Mouse (Mus musculus) embryonic fibroblast, embryonic 13.5 days (primary cell): ENCODE results near the gene Prelid3b.

ENCODE experiments used
- CTCF ChIP-seq: IDR thresholded peaks from 2 replicates; pipeline ENCODE4 v1.5.1; 2011; ENCODE audit warnings: mild to moderate bottlenecking, control low read depth, low read length, moderate library complexity, borderline replicate concordance; ENCODE audit not compliant: insufficient read depth
- POLR2A ChIP-seq: IDR thresholded peaks from 2 replicates; pipeline ENCODE4 v1.6.1; 2011; ENCODE audit warnings: low read depth, mild to moderate bottlenecking, control low read depth, low read length, moderate library complexity

DNA sequence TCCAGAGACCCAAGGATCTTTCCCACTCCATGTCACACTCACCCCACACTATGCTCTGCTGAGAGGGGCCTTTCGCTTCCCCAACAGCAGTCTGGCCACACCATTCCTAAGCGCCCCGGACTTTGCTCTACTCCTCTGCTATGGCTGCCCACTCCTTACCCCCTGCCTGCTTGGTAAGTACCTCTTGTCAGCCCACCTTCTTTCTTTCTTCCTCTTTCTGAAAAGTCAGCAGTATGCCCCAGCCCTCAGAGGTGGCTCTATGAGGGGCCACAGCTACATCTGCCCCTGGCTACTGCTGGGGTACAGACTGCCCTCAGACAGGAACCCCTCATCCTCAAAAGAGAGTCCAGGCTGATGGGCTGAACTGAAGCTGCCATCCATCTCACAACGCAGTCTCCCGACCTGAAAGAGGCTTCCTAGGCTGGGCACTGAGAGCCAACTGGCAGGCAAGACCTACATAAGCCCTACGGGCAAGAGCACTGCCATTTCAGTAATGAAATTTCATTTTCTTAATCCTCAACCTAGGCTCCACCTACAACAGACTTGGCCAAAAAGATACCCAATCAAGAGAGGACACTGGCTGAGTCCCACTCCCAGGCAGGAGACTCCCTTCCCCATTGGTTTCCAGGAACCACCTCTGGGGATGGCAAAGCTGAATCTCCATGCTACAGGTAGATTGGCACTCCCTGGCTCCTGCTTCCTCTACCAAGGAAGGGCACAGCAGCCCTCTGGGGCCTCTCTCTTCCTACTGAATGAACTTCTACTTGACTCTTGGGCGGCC, 35.8 kb downstream of the Prelid3b start:
- TF ChIP-seq CTCF (no peak), POLR2A (no peak)
